Mouse (Mus musculus): ENCODE measurements around the gene Pthlh. TPM values are rescaled to one million over a fixed set of nuclear protein-coding genes. Genes with fewer than 3 reads are reported as not detected.

Pthlh gene
- total RNA-seq, 2 experiments from 2014 or later: 1.2 to 1.7 TPM

- DNase-seq: no peak
- intact Hi-C loops (cut with DNase I): no loop called here
Observed at GRCm38 (mm10) chr6:147207821-147208330, 56.1 kb downstream of the Pthlh start.

Other genes starting within 250 kb of the Pthlh start
- 1 to 10 TPM in 1 of 2 experiments, under 1 TPM in 1; 0.87 to 1.2 TPM for gene Rep15, start 231.6 kb downstream of the Pthlh start, total RNA-seq (2021)
- 100 to 1,000 TPM; 195 to 200 TPM for gene Mrps35, start 221.4 kb downstream of the Pthlh start, total RNA-seq (2021)
- not detected for gene Mansc4, start 177.2 kb downstream of the Pthlh start, total RNA-seq (2021)
- 1 to 10 TPM; 5.7 to 6.9 TPM for gene Klhl42, start 172.8 kb downstream of the Pthlh start, total RNA-seq (2021)
- 10 to 100 TPM; 26.0 to 26.2 TPM for gene Ccdc91, start 211.6 kb upstream of the Pthlh start, total RNA-seq (2021)